Mouse (Mus musculus) hindbrain, embryonic 11.5 days (tissue): ENCODE measurements around the gene Ubtf. TPM values are rescaled to one million over a fixed set of nuclear protein-coding genes. Genes with fewer than 3 reads are reported as not detected.
"Not testable (repeated sequence)": the region's sequence is repeated elsewhere in the genome, so short reads cannot be mapped to it uniquely, and the experiment has no call there.

Experiments used
- ATAC-seq: fragments of 200-750 bp; cut with Nextera tagmentation; 2 replicates; pipeline ENCODE4 v1.8.0; 2017; ENCODE audit warnings: mild to moderate bottlenecking, moderate TSS enrichment, moderate library complexity; ENCODE audit not compliant: low FRiP score
- DNase-seq: peaks from one replicate; pipeline ENCODE4 v3.0.0-alpha.2; 2015; ENCODE audit warnings: low spot score
- H3K27ac ChIP-seq: fragments of 300-500 bp; sonication (generic); 2 replicates; pipeline ENCODE4 v1.5.1; 2014; ENCODE audit warnings: mild to moderate bottlenecking, low read depth, low read length
- H3K27me3 ChIP-seq: fragments of 300-500 bp; sonication (generic); 2 replicates; pipeline ENCODE4 v1.6.1; 2014; ENCODE audit warnings: mild to moderate bottlenecking, low read length, moderate library complexity, mixed read lengths; ENCODE audit not compliant: control insufficient read depth, insufficient read depth
- H3K36me3 ChIP-seq: fragments of 300-500 bp; sonication (generic); 2 replicates; pipeline ENCODE4 v1.6.1; 2014; ENCODE audit warnings: mild to moderate bottlenecking, low read length, moderate library complexity, mixed read lengths; ENCODE audit not compliant: control insufficient read depth, insufficient read depth
- H3K4me1 ChIP-seq: fragments of 300-500 bp; sonication (generic); replicated peaks from 2 replicates; pipeline ENCODE4 v1.6.1; 2014; ENCODE audit warnings: low read length, mixed read lengths; ENCODE audit not compliant: control insufficient read depth, insufficient read depth
- H3K4me2 ChIP-seq: fragments of 300-500 bp; sonication (generic); replicated peaks from 2 replicates; pipeline ENCODE4 v1.6.1; 2014; ENCODE audit warnings: mild to moderate bottlenecking, low read depth, low read length
- H3K4me3 ChIP-seq: fragments of 300-500 bp; sonication (generic); 2 replicates; pipeline ENCODE4 v1.5.1; 2014; ENCODE audit warnings: low read depth, low read length
- H3K9ac ChIP-seq: fragments of 300-500 bp; sonication (generic); 2 replicates; pipeline ENCODE4 v1.6.1; 2014; ENCODE audit warnings: low read depth, low read length
- H3K9me3 ChIP-seq: fragments of 300-500 bp; sonication (generic); 2 replicates; pipeline ENCODE4 v1.6.1; 2016; ENCODE audit warnings: low read length; ENCODE audit not compliant: control insufficient read depth
- WGBS: fragments of 180-500 bp; shearing (Covaris S2); extraction: QIAGEN DNeasy Blood & Tissue Kit; methylation state at CpG from one replicate; pipeline ENCODE4 v1.1.7; 2014; 5-methylcytosine and 5-hydroxymethylcytosine counted together
- polyA plus RNA-seq: library from polyadenylated mRNA; unstranded; fragments of >200 nt; fragmentation: Nextera tagmentation; extraction: Ambion mirVana; gene quantifications from 2 replicates; pipeline ENCODE4 v1.2.1, GENCODE M21; 2014

Ubtf gene
- 82.1 and 83.4 TPM in 2 replicates for polyA plus RNA-seq

GRCm38 (mm10) chr11:102319410-102319792 lies at the start of gene Ubtf:
Ubtf (minus strand) TSS chr11:102319742.
- ATAC-seq, result peak; percentile 19; the same call in 1 of the 2 replicates

GRCm38 (mm10) chr11:102369263-102369662 lies 49.7 kb upstream of the Ubtf start:
- no peak for DNase-seq
- no peak overlapping the region for H3K4me2 ChIP-seq
- H3K27me3 ChIP-seq, result no peaks in the 10 kb centered on the region
- H3K9me3 ChIP-seq, result no peaks in the 10 kb centered on the region
- no peak for ATAC-seq
- H3K4me3 ChIP-seq, result no peak overlapping the region
- no peak overlapping the region for H3K27ac ChIP-seq
- H3K9ac ChIP-seq, result no peak overlapping the region
- no peaks in the 10 kb centered on the region for H3K36me3 ChIP-seq
- WGBS, result 81% methylated on average over 4 of the region's 4 CpGs
- H3K4me1 ChIP-seq, result no peaks in the 10 kb centered on the region

More at GRCm38 (mm10) chr11:102319410-102319792, at the start of gene Ubtf:
- Histone ChIP-seq H3K4me2 (peak within 1 kb of the TSS; percentile 90), H3K27ac (peak within 1 kb of the TSS; percentile 99), H3K4me1 (no peaks in the 10 kb centered on the region; the same call in 1 of the 2 replicates), H3K9ac (peak within 1 kb of the TSS; percentile 100), H3K27me3 (no peaks in the 10 kb centered on the region), H3K9me3 (no peaks in the 10 kb centered on the region), H3K4me3 (peak within 1 kb of the TSS; percentile 100), H3K36me3 (0 out of 2 replicates have a peak, but pooled peaks cover under 1% of the 10 kb centered on the region)
- WGBS, result 0% methylated on average over 25 of the region's 25 CpGs
- DNase-seq, result peak; percentile 81

- Histone ChIP-seq H3K9me3 (no peaks in the 10 kb centered on the region), H3K27ac (no peak overlapping the region), H3K4me1 (no peaks in the 10 kb centered on the region), H3K27me3 (no peaks in the 10 kb centered on the region), H3K9ac (no peak overlapping the region), H3K4me2 (no peak overlapping the region), H3K4me3 (no peak overlapping the region), H3K36me3 (no peaks in the 10 kb centered on the region)
- no peak for DNase-seq
- no peak for ATAC-seq
- 74% methylated on average over 5 of the region's 5 CpGs for WGBS
Measured at GRCm38 (mm10) chr11:102368347-102368746, 48.8 kb upstream of the Ubtf start.

- no peak overlapping the region for H3K9ac ChIP-seq
- H3K9me3 ChIP-seq, result no peaks in the 10 kb centered on the region
- ATAC-seq, result no peak
- H3K27ac ChIP-seq, result no peak overlapping the region
- no peak overlapping the region for H3K4me2 ChIP-seq
- no peaks in the 10 kb centered on the region for H3K36me3 ChIP-seq
- WGBS, result 83% methylated on average over 9 of the region's 9 CpGs
- DNase-seq, result no peak
- no peaks in the 10 kb centered on the region for H3K4me1 ChIP-seq
- H3K27me3 ChIP-seq, result no peaks in the 10 kb centered on the region
- no peak overlapping the region for H3K4me3 ChIP-seq
Measured at GRCm38 (mm10) chr11:102367504-102368280, 48.1 kb upstream of the Ubtf start.

GRCm38 (mm10) chr11:102366103-102366502 lies 46.6 kb upstream of the Ubtf start, which contains the start of gene Slc4a1:
Slc4a1 (minus strand) TSS chr11:102366203.
- H3K36me3 ChIP-seq, H3K4me3 ChIP-seq, H3K9me3 ChIP-seq, DNase-seq, H3K4me2 ChIP-seq, H3K9ac ChIP-seq, H3K4me1 ChIP-seq, H3K27me3 ChIP-seq, H3K27ac ChIP-seq, ATAC-seq: not testable (repeated sequence)
- WGBS, result 85% methylated on average over 8 of the region's 8 CpGs

- DNase-seq (no peak), ATAC-seq (no peak)
- Histone ChIP-seq H3K4me3 (no peak overlapping the region), H3K4me2 (no peak overlapping the region), H3K36me3 (no peaks in the 10 kb centered on the region), H3K4me1 (no peaks in the 10 kb centered on the region), H3K27me3 (no peaks in the 10 kb centered on the region), H3K9ac (no peak overlapping the region), H3K9me3 (no peaks in the 10 kb centered on the region), H3K27ac (no peak overlapping the region)
- 48% methylated on average over 4 of the region's 4 CpGs for WGBS
Measured at GRCm38 (mm10) chr11:102365699-102366098, 46.2 kb upstream of the Ubtf start.

- Histone ChIP-seq H3K27me3 (no peaks in the 10 kb centered on the region), H3K27ac (no peak overlapping the region), H3K9ac (no peak overlapping the region), H3K4me2 (no peak overlapping the region), H3K4me3 (0 out of 2 replicates have a peak overlapping the region, but pooled peaks have one; percentile 2), H3K9me3 (no peaks in the 10 kb centered on the region), H3K4me1 (no peaks in the 10 kb centered on the region), H3K36me3 (no peaks in the 10 kb centered on the region)
- ATAC-seq, result no peak
- WGBS, result 80% methylated on average over 14 of the region's 14 CpGs
- no peak for DNase-seq
Measured at GRCm38 (mm10) chr11:102364570-102365371, 45.2 kb upstream of the Ubtf start.

GRCm38 (mm10) chr11:102363623-102364022 lies 44.1 kb upstream of the Ubtf start:
- no peak overlapping the region for H3K4me3 ChIP-seq
- H3K4me2 ChIP-seq, result no peak overlapping the region
- H3K36me3 ChIP-seq, result no peaks in the 10 kb centered on the region
- H3K27ac ChIP-seq, result no peak overlapping the region
- 68% methylated on average over 2 of the region's 2 CpGs for WGBS
- H3K27me3 ChIP-seq, result no peaks in the 10 kb centered on the region
- no peaks in the 10 kb centered on the region for H3K9me3 ChIP-seq
- H3K4me1 ChIP-seq, result no peaks in the 10 kb centered on the region
- no peak overlapping the region for H3K9ac ChIP-seq
- no peak for ATAC-seq
- no peak for DNase-seq
